Mouse (Mus musculus) urinary bladder, postnatal 10 days (tissue): ENCODE data around the gene Gm8362.
"Not testable (repeated sequence)": the region's sequence is repeated elsewhere in the genome, so short reads cannot be mapped to it uniquely, and the experiment has no call there.

Experiments
- DNase-seq: peaks from one replicate; pipeline ENCODE4 v3.0.0; 2022; ENCODE audit warnings: low spot score

Gene Gm8362

GRCm38 (mm10) chr14:6774311-6774710, at the start of gene Gm8362:
Gene Gm8362, minus strand, starts transcription at chr14:6774411.
- not testable (repeated sequence) for DNase-seq

DNA sequence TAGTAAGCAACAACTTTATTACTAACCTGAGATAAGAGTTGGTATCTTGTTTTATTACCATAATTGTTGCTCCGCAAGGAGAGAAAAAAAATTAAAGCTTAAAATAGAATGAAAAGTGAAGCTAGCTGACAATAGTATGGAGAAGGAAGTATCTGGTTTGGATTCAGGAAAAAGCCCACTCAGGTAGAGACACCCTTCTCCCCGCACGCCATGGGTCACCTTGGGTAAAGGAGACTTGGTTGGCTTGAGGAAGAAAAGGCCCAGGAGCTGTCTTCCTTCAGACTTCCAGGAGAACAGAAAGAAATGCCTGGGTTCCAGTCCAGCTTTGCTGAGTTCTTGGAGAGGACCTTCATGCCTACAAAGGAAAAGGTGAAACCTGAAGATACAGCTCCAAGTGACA, 49.1 kb upstream of the Gm8362 start:
- DNase-seq = not testable (repeated sequence)

- DNase-seq = not testable (repeated sequence)
Measured at GRCm38 (mm10) chr14:6757231-6757536, 17.0 kb downstream of the Gm8362 start.

DNA sequence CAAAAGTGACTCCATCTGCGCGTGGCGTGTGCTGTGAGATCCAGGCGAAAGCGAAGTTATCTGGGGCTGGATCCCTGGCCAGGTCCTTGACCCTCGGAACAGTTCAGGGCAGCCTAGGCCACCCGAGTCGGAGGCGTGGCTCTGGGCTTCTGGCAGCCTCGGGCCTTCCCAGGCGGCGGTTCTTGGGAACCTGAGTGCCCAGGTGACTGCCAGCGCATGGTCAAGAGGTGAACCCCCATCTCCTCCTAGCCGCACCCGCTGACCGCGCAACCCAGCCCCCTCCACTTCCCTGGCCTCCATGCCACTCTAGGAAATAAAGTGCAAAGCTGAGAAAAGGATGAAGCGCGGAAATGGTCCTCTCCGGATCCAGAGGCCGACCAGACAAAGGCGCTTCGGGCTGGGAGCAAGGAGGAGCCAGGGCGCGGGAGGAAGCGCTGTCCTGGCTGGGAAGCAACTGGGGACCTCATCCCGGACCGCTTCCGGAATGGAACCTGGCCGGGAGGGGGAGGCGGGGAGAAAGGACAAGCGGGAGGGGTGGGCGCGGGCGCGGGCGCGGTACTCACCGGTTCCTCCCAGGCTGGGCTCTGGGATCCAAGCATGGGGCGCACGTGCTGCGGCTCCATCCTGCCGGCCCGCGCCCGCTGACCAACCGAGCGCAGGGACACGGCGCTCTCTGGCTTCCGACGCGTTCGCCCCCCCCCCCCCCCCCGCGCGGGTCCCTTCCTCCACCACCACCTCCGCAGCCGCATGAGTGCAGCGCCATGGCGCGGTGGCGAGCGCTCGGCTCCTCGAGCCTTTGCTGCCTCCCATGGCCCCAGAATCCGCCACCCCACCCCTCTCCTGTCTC, 17.6 kb downstream of the Gm8362 start:
- DNase-seq = not testable (repeated sequence)

DNA sequence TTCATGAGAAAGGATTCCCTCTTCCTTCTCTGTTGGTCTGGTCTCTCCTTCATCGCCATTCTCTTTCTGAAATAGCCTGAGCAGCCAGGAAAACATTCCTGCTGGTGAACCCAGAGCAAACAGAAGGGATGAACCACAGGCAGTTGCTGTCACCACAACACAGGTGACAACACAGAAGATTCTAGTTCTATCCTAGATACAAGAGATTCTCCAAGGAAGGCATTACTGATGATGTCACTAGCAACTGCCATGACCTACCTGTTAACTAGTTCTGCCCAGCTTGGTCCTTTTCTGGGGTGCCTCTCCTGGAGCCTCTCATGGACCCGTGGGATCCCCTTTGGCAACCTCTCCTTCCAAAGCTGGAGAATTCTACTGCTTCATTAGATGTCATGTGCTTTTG, 32.0 kb downstream of the Gm8362 start, which contains the start of gene Gm3636:
Gene Gm3636, minus strand, starts transcription at position 101 of the 400 bp plus-strand sequence.
- not testable (repeated sequence) for DNase-seq

DNA sequence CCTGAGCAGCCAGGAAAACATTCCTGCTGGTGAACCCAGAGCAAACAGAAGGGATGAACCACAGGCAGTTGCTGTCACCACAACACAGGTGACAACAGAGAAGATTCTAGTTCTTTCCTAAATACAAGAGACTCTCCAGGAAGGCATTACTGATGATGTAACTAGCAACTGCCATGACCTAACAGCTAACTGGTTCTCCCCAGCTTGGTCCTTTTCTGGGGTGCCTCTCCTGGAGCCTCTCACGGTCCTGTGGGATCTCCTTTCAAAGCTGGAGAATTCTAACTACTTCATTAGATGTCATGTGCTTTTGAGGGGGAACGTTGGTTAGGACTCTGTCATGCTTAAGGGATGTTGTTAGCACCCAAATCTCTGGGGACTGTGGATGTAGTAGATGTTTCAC, 54.1 kb downstream of the Gm8362 start, which contains the start of gene Gm8050:
Gene Gm8050, minus strand, starts transcription at position 101 of the 400 bp plus-strand sequence.
- DNase-seq = not testable (repeated sequence)
